ENCODE assay signal across 8 mouse cellular contexts in the genomic region with DNA sequence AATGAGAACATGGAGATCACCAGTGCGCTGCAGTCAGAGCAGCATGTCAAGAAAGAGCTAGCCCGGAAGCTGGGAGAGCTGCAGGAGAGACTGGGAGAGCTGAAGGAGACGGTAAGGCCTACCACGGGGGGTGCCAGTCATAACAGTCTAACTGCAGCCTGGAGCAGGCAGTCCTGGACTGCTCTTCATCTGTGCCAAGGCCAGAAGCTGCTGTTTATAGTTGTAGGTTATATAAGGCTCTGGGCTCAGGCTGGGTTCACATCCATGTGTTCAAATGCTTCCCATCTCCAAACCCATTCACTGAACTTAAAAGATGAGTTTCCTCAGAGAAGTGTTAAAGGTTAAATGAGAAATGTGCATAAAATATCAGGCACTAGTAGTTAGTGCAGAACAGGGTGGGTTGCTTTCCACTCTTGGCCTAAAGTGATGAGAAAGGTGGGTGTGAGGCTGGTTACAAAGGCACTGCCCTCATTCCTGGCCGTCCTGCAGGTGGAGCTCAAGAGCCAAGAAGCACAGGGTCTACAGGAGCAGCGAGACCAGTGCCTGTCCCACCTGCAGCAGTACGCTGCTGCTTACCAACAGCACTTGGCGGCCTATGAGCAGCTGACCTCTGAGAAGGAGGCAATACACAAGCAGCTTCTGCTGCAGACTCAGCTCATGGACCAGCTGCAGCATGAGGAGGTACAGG. TPM values are rescaled to one million over a fixed set of nuclear protein-coding genes. Genes with fewer than 3 reads are reported as not detected.
DNase-seq lines count a peak whose midpoint lies in the region; ATAC-seq and TF ChIP-seq lines count a peak whose summit lies in the region.

No protein-coding gene starts in this region.

- no peaks in the 10 kb centered on the region for H3K9me3 ChIP-seq in embryonic facial prominence, embryonic 11.5 days (replicated peaks; ENCODE audit: control insufficient read depth, low read length)
- H3K9me3 ChIP-seq in intestine, postnatal 0 days (ENCODE audit: control insufficient read depth): no peaks in the 10 kb centered on the region

- H3K36me3 ChIP-seq in embryonic facial prominence, embryonic 11.5 days (replicated peaks; ENCODE audit: control insufficient read depth, insufficient read depth, low read depth, low read length): peaks cover 7% of the 10 kb centered on the region
- H3K36me3 ChIP-seq in intestine, postnatal 0 days (ENCODE audit: control insufficient read depth, insufficient read depth): peaks cover 87% of the 10 kb centered on the region

- TF ChIP-seq CTCF in intestine, postnatal 0 days (IDR thresholded peaks at IDR 0.05; ENCODE audit: low read depth): peak; percentile 87

- WGBS in embryonic facial prominence, embryonic 11.5 days: 59% methylated on average over 8 of the region's 8 CpGs
- WGBS in intestine, postnatal 0 days: 55% methylated on average over 8 of the region's 8 CpGs

- ATAC-seq in embryonic facial prominence, embryonic 11.5 days (replicated peaks; ENCODE audit: insufficient number of reproducible peaks, low FRiP score, low TSS enrichment, low read depth): 0 out of 2 replicates have a peak, but pooled peaks have one; percentile 66
- ATAC-seq in intestine, postnatal 0 days: peak; percentile 18; the same call in 1 of the 2 replicates

- no peak overlapping the region for H3K4me3 ChIP-seq in embryonic facial prominence, embryonic 11.5 days (ENCODE audit: low read depth, low read length)
- H3K4me3 ChIP-seq in intestine, postnatal 0 days (ENCODE audit: low read depth, low read length): no peak overlapping the region

- no peaks in the 10 kb centered on the region for H3K4me1 ChIP-seq in embryonic facial prominence, embryonic 11.5 days (ENCODE audit: control insufficient read depth, insufficient read depth, low read length)
- no peaks in the 10 kb centered on the region for H3K4me1 ChIP-seq in intestine, postnatal 0 days (replicated peaks; ENCODE audit: control insufficient read depth, insufficient read depth, low read length)

- no peak overlapping the region for H3K4me2 ChIP-seq in embryonic facial prominence, embryonic 11.5 days (ENCODE audit: low read depth, low read length)
- H3K4me2 ChIP-seq in intestine, postnatal 0 days (replicated peaks; ENCODE audit: low read depth): no peak overlapping the region

- no peaks in the 10 kb centered on the region for H3K27me3 ChIP-seq in embryonic facial prominence, embryonic 11.5 days (ENCODE audit: control insufficient read depth, insufficient read depth, low read length)
- H3K27me3 ChIP-seq in intestine, postnatal 0 days (replicated peaks; ENCODE audit: control insufficient read depth, insufficient read depth, low read length): no peaks in the 10 kb centered on the region

- H3K27ac ChIP-seq in embryonic facial prominence, embryonic 11.5 days (replicated peaks; ENCODE audit: low read depth, low read length): no peak overlapping the region
- H3K27ac ChIP-seq in intestine, postnatal 0 days (ENCODE audit: low read depth, low read length): no peak overlapping the region

- intact Hi-C loops in gastrocnemius, postnatal 36 days (cut with DNase I): loop anchor here (5.0 kb wide), 1 partner anchor 183 kb away; no protein-coding TSS in a partner anchor

- DNase-seq in gastrocnemius, adult 18-20 months (ENCODE audit: low spot score): peak; percentile 61
- no peak for DNase-seq in gastrocnemius, postnatal 36 days
- peak; percentile 80 for DNase-seq in 3T3-L1 (ENCODE audit: low read depth, low spot score)
- DNase-seq in adrenal gland, postnatal 25 days: peak; percentile 58
- DNase-seq in embryonic facial prominence, embryonic 11.5 days (ENCODE audit: low spot score): peak; percentile 77
- peak; percentile 53 to 70 for DNase-seq in lung, postnatal 4 days
- peak; percentile 74 for DNase-seq in testis, postnatal 10 days (ENCODE audit: low spot score)

- H3K9ac ChIP-seq in embryonic facial prominence, embryonic 11.5 days (replicated peaks; ENCODE audit: low read length): no peak overlapping the region
- H3K9ac ChIP-seq in intestine, postnatal 0 days (ENCODE audit: low read depth, low read length): no peak overlapping the region

RNA-seq across cellular contexts. Expression of gene Swi5, which starts 16.4 kb away (rescaled TPM):
- 100 to 1,000 TPM; 143 to 148 TPM for total RNA-seq in gastrocnemius, adult 18-20 months (2021)
- total RNA-seq in gastrocnemius, postnatal 36 days (2021): 100 to 1,000 TPM in 1 of 2 experiments, 10 to 100 TPM in 1; 97.6 to 126 TPM
- total RNA-seq in adrenal gland, postnatal 25 days (2021): 276 and 297 TPM in 2 replicates
- 392 and 406 TPM in 2 replicates for polyA plus RNA-seq in embryonic facial prominence, embryonic 11.5 days (2014; fragmentation: Nextera tagmentation; extraction: Ambion mirVana)
- 255 and 271 TPM in 2 replicates for polyA plus RNA-seq in intestine, postnatal 0 days (2015; fragmentation: Nextera tagmentation; extraction: Ambion mirVana)

RNA-seq across cellular contexts. Expression of gene Golga2, which starts 17.1 kb away (rescaled TPM):
- total RNA-seq in gastrocnemius, adult 18-20 months (2021): 10 to 100 TPM; 56.7 to 56.9 TPM
- total RNA-seq in gastrocnemius, postnatal 36 days (2021): 10 to 100 TPM; 54.1 to 54.7 TPM
- total RNA-seq in adrenal gland, postnatal 25 days (2021): 65.1 and 87.7 TPM in 2 replicates
- polyA plus RNA-seq in embryonic facial prominence, embryonic 11.5 days (2014; fragmentation: Nextera tagmentation; extraction: Ambion mirVana): 14.9 and 15.2 TPM in 2 replicates
- polyA plus RNA-seq in intestine, postnatal 0 days (2015; fragmentation: Nextera tagmentation; extraction: Ambion mirVana): 15.2 and 18.1 TPM in 2 replicates

RNA-seq across cellular contexts. Expression of gene Uck1, which starts 44.3 kb away (rescaled TPM):
- 10 to 100 TPM; 11.4 to 11.6 TPM for total RNA-seq in gastrocnemius, adult 18-20 months (2021)
- total RNA-seq in gastrocnemius, postnatal 36 days (2021): 10 to 100 TPM in 1 of 2 experiments, 1 to 10 TPM in 1; 8.1 to 11.6 TPM
- 120 and 132 TPM in 2 replicates for total RNA-seq in adrenal gland, postnatal 25 days (2021)
- polyA plus RNA-seq in embryonic facial prominence, embryonic 11.5 days (2014; fragmentation: Nextera tagmentation; extraction: Ambion mirVana): 57.2 and 64.2 TPM in 2 replicates
- polyA plus RNA-seq in intestine, postnatal 0 days (2015; fragmentation: Nextera tagmentation; extraction: Ambion mirVana): 74.1 and 80.0 TPM in 2 replicates

RNA-seq across cellular contexts. Expression of gene Ciz1, which starts 47.8 kb away (rescaled TPM):
- total RNA-seq in gastrocnemius, adult 18-20 months (2021): 10 to 100 TPM; 25.6 to 27.5 TPM
- 10 to 100 TPM; 23.2 to 25.4 TPM for total RNA-seq in gastrocnemius, postnatal 36 days (2021)
- total RNA-seq in adrenal gland, postnatal 25 days (2021): 85.5 and 107 TPM in 2 replicates
- polyA plus RNA-seq in embryonic facial prominence, embryonic 11.5 days (2014; fragmentation: Nextera tagmentation; extraction: Ambion mirVana): 41.1 and 46.0 TPM in 2 replicates
- polyA plus RNA-seq in intestine, postnatal 0 days (2015; fragmentation: Nextera tagmentation; extraction: Ambion mirVana): 20.1 and 20.7 TPM in 2 replicates

RNA-seq across cellular contexts. Expression of gene Dnm1, which starts 48.8 kb away (rescaled TPM):
- 1 to 10 TPM; 3.5 to 5.3 TPM for total RNA-seq in gastrocnemius, adult 18-20 months (2021)
- 1 to 10 TPM; 4.8 to 5.3 TPM for total RNA-seq in gastrocnemius, postnatal 36 days (2021)
- total RNA-seq in adrenal gland, postnatal 25 days (2021): 13.1 and 20.4 TPM in 2 replicates
- polyA plus RNA-seq in embryonic facial prominence, embryonic 11.5 days (2014; fragmentation: Nextera tagmentation; extraction: Ambion mirVana): 31.0 and 35.3 TPM in 2 replicates
- 23.5 and 30.0 TPM in 2 replicates for polyA plus RNA-seq in intestine, postnatal 0 days (2015; fragmentation: Nextera tagmentation; extraction: Ambion mirVana)

Comparison
In these comparisons a context has a peak if more than half of its experiments do, and no peak if none do; other contexts are left out.
1. DNase-seq: peak in gastrocnemius, adult 18-20 months (single experiment), 3T3-L1 (single experiment), adrenal gland, postnatal 25 days (single experiment), embryonic facial prominence, embryonic 11.5 days (single experiment), lung, postnatal 4 days (2 of 2) and testis, postnatal 10 days (single experiment); none in gastrocnemius, postnatal 36 days (0 of 2).